Mouse (Mus musculus): Measurements from ENCODE around the gene Adamtsl1. TPM values are rescaled to one million over a fixed set of nuclear protein-coding genes. Genes with fewer than 3 reads are reported as not detected.

Gene Adamtsl1
- polyA plus RNA-seq, 1 experiment: 0.55 TPM

GRCm38 (mm10) chr4:86436336-86436735 is 922.4 kb downstream of the Adamtsl1 start:
- H3K27ac ChIP-seq (ENCODE audit: insufficient read depth, low read length): no peak overlapping the region
- WGBS: 93% methylated on average over 3 of the region's 3 CpGs
- no peak for DNase-seq (ENCODE audit: low read depth in 1 of 2, low spot score in 2 of 2)
- H3K4me3 ChIP-seq (ENCODE audit: extremely low read depth, insufficient read depth, insufficient read length): no peak overlapping the region
- no peak for TF ChIP-seq POLR2A (IDR thresholded peaks at IDR 0.05; ENCODE audit: low read depth, low read length)
- no peak for TF ChIP-seq CTCF (IDR thresholded peaks at IDR 0.05; ENCODE audit: extremely low read depth, insufficient read depth, insufficient read length, insufficient replicate concordance)
- H3K36me3 ChIP-seq (ENCODE audit: control insufficient read depth, insufficient read depth, low read length): no peaks in the 10 kb centered on the region
- H3K27me3 ChIP-seq (ENCODE audit: control insufficient read depth, insufficient read depth, low read length): no peaks in the 10 kb centered on the region
- no peaks in the 10 kb centered on the region for H3K4me1 ChIP-seq (ENCODE audit: control insufficient read depth, insufficient read depth, insufficient read length)

DNA sequence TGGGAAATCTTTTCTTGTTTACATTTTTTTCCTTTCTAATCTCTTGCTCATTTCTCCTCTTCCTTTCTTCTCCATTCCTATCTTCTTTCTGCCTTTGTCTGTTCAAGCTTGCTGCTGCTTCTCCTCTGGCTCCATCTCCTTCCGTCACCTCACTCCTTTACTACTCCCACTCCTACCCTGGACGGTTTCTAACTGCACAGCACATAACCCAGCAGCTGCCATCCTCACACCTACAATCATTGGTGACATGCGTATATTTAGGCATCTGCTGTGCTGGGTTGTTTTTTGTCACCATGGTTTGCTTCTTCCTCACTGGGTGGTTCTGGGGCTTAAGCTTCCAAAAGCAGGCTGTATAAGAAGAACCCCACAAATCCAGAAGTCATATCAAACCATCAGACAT is 936.5 kb downstream of the Adamtsl1 start:
- no peak for DNase-seq (ENCODE audit: low read depth in 1 of 2, low spot score in 2 of 2)
- WGBS: 89% methylated on average over 3 of the region's 3 CpGs
- Histone ChIP-seq H3K27ac (ENCODE audit: insufficient read depth, low read length) (no peak overlapping the region), H3K27me3 (ENCODE audit: control insufficient read depth, insufficient read depth, low read length) (no peaks in the 10 kb centered on the region), H3K4me1 (ENCODE audit: control insufficient read depth, insufficient read depth, insufficient read length) (no peaks in the 10 kb centered on the region), H3K4me3 (ENCODE audit: extremely low read depth, insufficient read depth, insufficient read length) (no peak overlapping the region), H3K36me3 (ENCODE audit: control insufficient read depth, insufficient read depth, low read length) (no peaks in the 10 kb centered on the region)
- TF ChIP-seq CTCF (IDR thresholded peaks at IDR 0.05; ENCODE audit: extremely low read depth, insufficient read depth, insufficient read length, insufficient replicate concordance) (no peak), POLR2A (IDR thresholded peaks at IDR 0.05; ENCODE audit: low read depth, low read length) (no peak)

- H3K36me3 ChIP-seq (ENCODE audit: control insufficient read depth, insufficient read depth, low read length): no peaks in the 10 kb centered on the region
- no peaks in the 10 kb centered on the region for H3K27me3 ChIP-seq (ENCODE audit: control insufficient read depth, insufficient read depth, low read length)
- H3K4me3 ChIP-seq (ENCODE audit: extremely low read depth, insufficient read depth, insufficient read length): no peak overlapping the region
- 97% methylated on average over 5 of the region's 5 CpGs for WGBS
- TF ChIP-seq POLR2A (IDR thresholded peaks at IDR 0.05; ENCODE audit: low read depth, low read length) (no peak), CTCF (IDR thresholded peaks at IDR 0.05; ENCODE audit: extremely low read depth, insufficient read depth, insufficient read length, insufficient replicate concordance) (no peak)
- H3K4me1 ChIP-seq (ENCODE audit: control insufficient read depth, insufficient read depth, insufficient read length): no peaks in the 10 kb centered on the region
- DNase-seq (ENCODE audit: low read depth in 1 of 2, low spot score in 2 of 2): no peak
- H3K27ac ChIP-seq (ENCODE audit: insufficient read depth, low read length): no peak overlapping the region
Observed at GRCm38 (mm10) chr4:86464808-86465207, 950.8 kb downstream of the Adamtsl1 start.

All from spleen, adult 2 months (tissue).